Mouse (Mus musculus) kidney, embryonic 14.5 days (tissue): Measurements from ENCODE around the gene Gm17657. TPM values are rescaled to one million over a fixed set of nuclear protein-coding genes. Genes with fewer than 3 reads are reported as not detected.

Source experiments
- ATAC-seq: fragments of 200-750 bp; cut with Nextera tagmentation; 2 replicates; pipeline ENCODE4 v1.8.0; 2017; ENCODE audit warnings: moderate number of reproducible peaks, mild to moderate bottlenecking, moderate TSS enrichment, moderate library complexity; ENCODE audit not compliant: low FRiP score, low TSS enrichment
- H3K27ac ChIP-seq: fragments of 300-500 bp; sonication (generic); 2 replicates; pipeline ENCODE4 v1.5.1; 2014; ENCODE audit warnings: low read depth, mild to moderate bottlenecking, low read length, moderate library complexity, mixed read lengths
- H3K27me3 ChIP-seq: fragments of 300-500 bp; sonication (generic); 2 replicates; pipeline ENCODE4 v1.6.1; 2014; ENCODE audit warnings: mild to moderate bottlenecking, low read length; ENCODE audit not compliant: control insufficient read depth, insufficient read depth
- H3K36me3 ChIP-seq: fragments of 300-500 bp; sonication (generic); 2 replicates; pipeline ENCODE4 v1.6.1; 2014; ENCODE audit warnings: low read length, mixed read lengths; ENCODE audit not compliant: control insufficient read depth, insufficient read depth
- H3K4me1 ChIP-seq: fragments of 300-500 bp; sonication (generic); 2 replicates; pipeline ENCODE4 v1.6.1; 2014; ENCODE audit warnings: low read length, mixed read lengths; ENCODE audit not compliant: control insufficient read depth, insufficient read depth
- H3K4me2 ChIP-seq: fragments of 300-500 bp; sonication (generic); replicated peaks from 2 replicates; pipeline ENCODE4 v1.6.1; 2014; ENCODE audit warnings: low read depth, mild to moderate bottlenecking, low read length
- H3K4me3 ChIP-seq: fragments of 300-500 bp; sonication (generic); 2 replicates; pipeline ENCODE4 v1.5.1; 2014; ENCODE audit warnings: mild to moderate bottlenecking, low read length
- H3K9ac ChIP-seq: fragments of 300-500 bp; sonication (generic); 2 replicates; pipeline ENCODE4 v1.6.1; 2014; ENCODE audit warnings: low read depth, mild to moderate bottlenecking, low read length, moderate library complexity
- H3K9me3 ChIP-seq: fragments of 300-500 bp; sonication (generic); 2 replicates; pipeline ENCODE4 v1.6.1; 2016; ENCODE audit warnings: low read length; ENCODE audit not compliant: control insufficient read depth
- WGBS: fragments of 180-500 bp; shearing (Covaris S2); extraction: QIAGEN DNeasy Blood & Tissue Kit; methylation state at CpG from one replicate; pipeline ENCODE4 v1.1.7; 2014; 5-methylcytosine and 5-hydroxymethylcytosine counted together
- microRNA-seq: library from miRNA; unstranded; fragments of <30 nt; microRNA quantifications from one replicate; pipeline ENCODE4, GENCODE M21; 2016
- polyA plus RNA-seq: library from polyadenylated mRNA; unstranded; fragments of >200 nt; fragmentation: Nextera tagmentation; extraction: Ambion mirVana; gene quantifications from 2 replicates; pipeline ENCODE4 v1.2.1, GENCODE M21; 2014

The Gm17657 gene
- polyA plus RNA-seq, 1 experiment from 2014 or later = not detected

GRCm38 (mm10) chr17:29476461-29476860 lies 73.0 kb downstream of the Gm17657 start:
- H3K4me1 ChIP-seq = no peaks in the 10 kb centered on the region
- H3K27me3 ChIP-seq = no peaks in the 10 kb centered on the region
- no peak overlapping the region for H3K4me3 ChIP-seq
- 76% methylated on average over 4 of the region's 4 CpGs for WGBS
- no peaks in the 10 kb centered on the region for H3K36me3 ChIP-seq
- H3K9ac ChIP-seq = no peak overlapping the region
- ATAC-seq = no peak
- H3K27ac ChIP-seq = no peak overlapping the region
- H3K4me2 ChIP-seq = no peak overlapping the region
- H3K9me3 ChIP-seq = no peaks in the 10 kb centered on the region

- 88% methylated on average over 3 of the region's 3 CpGs for WGBS
- ATAC-seq = no peak
- H3K27me3 ChIP-seq = no peaks in the 10 kb centered on the region
- H3K27ac ChIP-seq = no peak overlapping the region
- no peak overlapping the region for H3K9ac ChIP-seq
- H3K36me3 ChIP-seq = no peaks in the 10 kb centered on the region
- H3K4me1 ChIP-seq = no peaks in the 10 kb centered on the region
- no peak overlapping the region for H3K4me3 ChIP-seq
- no peaks in the 10 kb centered on the region for H3K9me3 ChIP-seq
- H3K4me2 ChIP-seq = no peak overlapping the region
Observed at GRCm38 (mm10) chr17:29475142-29475541, 74.3 kb downstream of the Gm17657 start.

GRCm38 (mm10) chr17:29474036-29474435 lies 75.4 kb downstream of the Gm17657 start:
- Histone ChIP-seq H3K4me2 (no peak overlapping the region), H3K9me3 (no peaks in the 10 kb centered on the region), H3K36me3 (no peaks in the 10 kb centered on the region), H3K27me3 (no peaks in the 10 kb centered on the region), H3K27ac (no peak overlapping the region), H3K4me3 (no peak overlapping the region), H3K4me1 (no peaks in the 10 kb centered on the region), H3K9ac (no peak overlapping the region)
- no peak for ATAC-seq
- WGBS = 72% methylated on average over 2 of the region's 2 CpGs

- no peak overlapping the region for H3K9ac ChIP-seq
- no peak overlapping the region for H3K4me3 ChIP-seq
- WGBS = 97% methylated on average over 10 of the region's 10 CpGs
- ATAC-seq = no peak
- H3K36me3 ChIP-seq = no peaks in the 10 kb centered on the region
- H3K27me3 ChIP-seq = no peaks in the 10 kb centered on the region
- no peaks in the 10 kb centered on the region for H3K4me1 ChIP-seq
- H3K4me2 ChIP-seq = no peak overlapping the region
- no peaks in the 10 kb centered on the region for H3K9me3 ChIP-seq
- no peak overlapping the region for H3K27ac ChIP-seq
Observed at GRCm38 (mm10) chr17:29473466-29473865, 76.0 kb downstream of the Gm17657 start.

Small RNAs within 50 kb of the gene (microRNA-seq; reads per million reads assigned to microRNA genes)
- gene Mir7667 = not detected

Other genes starting within 250 kb of the Gm17657 start
- gene Pi16, start 232.0 kb downstream of the Gm17657 start, polyA plus RNA-seq = 0.32 and 0.90 TPM in 2 replicates
- gene Mtch1, start 201.7 kb downstream of the Gm17657 start, polyA plus RNA-seq = 297 and 364 TPM in 2 replicates
- gene Fgd2, start 188.7 kb downstream of the Gm17657 start, polyA plus RNA-seq = 9.5 and 9.6 TPM in 2 replicates
- 12.6 and 15.6 TPM in 2 replicates for gene Pim1, start 58.9 kb downstream of the Gm17657 start, polyA plus RNA-seq
- 11.5 and 18.5 TPM in 2 replicates for gene Tbc1d22b, start 147 bp upstream of the Gm17657 start, polyA plus RNA-seq
- 0.42 and 0.76 TPM in 2 replicates for gene Tmem217, start 2.7 kb upstream of the Gm17657 start, polyA plus RNA-seq
- 74.6 and 87.2 TPM in 2 replicates for gene Rnf8, start 65.2 kb upstream of the Gm17657 start, polyA plus RNA-seq
- gene Gm28043, start 65.2 kb upstream of the Gm17657 start, polyA plus RNA-seq = 2.2 and 2.3 TPM in 2 replicates
- gene Cmtr1, start 111.0 kb upstream of the Gm17657 start, polyA plus RNA-seq = 102 and 111 TPM in 2 replicates
- gene Ccdc167, start 167.4 kb upstream of the Gm17657 start, polyA plus RNA-seq = 14.8 and 17.5 TPM in 2 replicates